Mouse (Mus musculus) liver, embryonic 16.5 days (tissue): ENCODE data around the gene Gm5678. TPM values are rescaled to one million over a fixed set of nuclear protein-coding genes. Genes with fewer than 3 reads are reported as not detected.

Experiments used
- ATAC-seq: fragments of 200-750 bp; cut with Nextera tagmentation; 2 replicates; pipeline ENCODE4 v1.8.0; 2017; ENCODE audit warnings: low read depth, mild to moderate bottlenecking, moderate number of reproducible peaks, moderate library complexity
- H3K27ac ChIP-seq: fragments of 300-500 bp; sonication (generic); 2 replicates; pipeline ENCODE4 v1.5.1; 2014; ENCODE audit warnings: mild to moderate bottlenecking, low read length
- H3K27me3 ChIP-seq: fragments of 300-500 bp; sonication (generic); 2 replicates; pipeline ENCODE4 v1.6.1; 2014; ENCODE audit warnings: low read depth, low read length, mixed read lengths; ENCODE audit not compliant: control insufficient read depth, insufficient read depth
- H3K36me3 ChIP-seq: fragments of 300-500 bp; sonication (generic); 2 replicates; pipeline ENCODE4 v1.6.1; 2014; ENCODE audit warnings: mild to moderate bottlenecking; ENCODE audit not compliant: control insufficient read depth, insufficient read depth
- H3K4me1 ChIP-seq: fragments of 300-500 bp; sonication (generic); 2 replicates; pipeline ENCODE4 v1.6.1; 2014; ENCODE audit warnings: low read depth, low read length, mixed read lengths; ENCODE audit not compliant: control insufficient read depth
- H3K4me2 ChIP-seq: fragments of 300-500 bp; sonication (generic); 2 replicates; pipeline ENCODE4 v1.6.1; 2014; ENCODE audit warnings: low read depth, low read length, mixed read lengths
- H3K4me3 ChIP-seq: fragments of 300-500 bp; sonication (generic); 2 replicates; pipeline ENCODE4 v1.5.1; 2014; ENCODE audit warnings: low read depth, mild to moderate bottlenecking, low read length
- H3K9ac ChIP-seq: fragments of 300-500 bp; sonication (generic); 2 replicates; pipeline ENCODE4 v1.6.1; 2014; ENCODE audit warnings: low read depth, low read length
- H3K9me3 ChIP-seq: fragments of 300-500 bp; sonication (generic); replicated peaks from 2 replicates; pipeline ENCODE4 v1.6.1; 2016; ENCODE audit warnings: low read length; ENCODE audit not compliant: control insufficient read depth
- WGBS: fragments of 180-500 bp; shearing (Covaris S2); extraction: QIAGEN DNeasy Blood & Tissue Kit; methylation state at CpG from one replicate; pipeline ENCODE4 v1.1.7; 2014; ENCODE audit not compliant: insufficient replicate concordance; 5-methylcytosine and 5-hydroxymethylcytosine counted together
- polyA plus RNA-seq: library from polyadenylated mRNA; unstranded; fragments of >200 nt; fragmentation: Nextera tagmentation; extraction: Ambion mirVana; gene quantifications from 2 replicates; pipeline ENCODE4 v1.2.1, GENCODE M21; 2015

Gene Gm5678
- polyA plus RNA-seq, 1 experiment from 2014 or later = not detected

GRCm38 (mm10) chr16:93678206-93678605, 50.3 kb downstream of the Gm5678 start:
- H3K27ac ChIP-seq = no peak overlapping the region
- H3K4me3 ChIP-seq = no peak overlapping the region
- H3K4me2 ChIP-seq = no peak overlapping the region
- no peaks in the 10 kb centered on the region for H3K36me3 ChIP-seq
- H3K9me3 ChIP-seq = no peaks in the 10 kb centered on the region
- 57% methylated on average over 4 of the region's 4 CpGs for WGBS
- H3K9ac ChIP-seq = no peak overlapping the region
- no peak for ATAC-seq
- H3K4me1 ChIP-seq = peaks cover under 1% of the 10 kb centered on the region
- H3K27me3 ChIP-seq = peaks cover 26% of the 10 kb centered on the region

- H3K36me3 ChIP-seq = no peaks in the 10 kb centered on the region
- no peak overlapping the region for H3K27ac ChIP-seq
- no peak overlapping the region for H3K4me2 ChIP-seq
- peaks cover 7% of the 10 kb centered on the region for H3K4me1 ChIP-seq
- WGBS = 55% methylated on average over 9 of the region's 9 CpGs
- ATAC-seq = no peak
- no peak overlapping the region for H3K9ac ChIP-seq
- peaks cover 36% of the 10 kb centered on the region for H3K27me3 ChIP-seq
- no peaks in the 10 kb centered on the region for H3K9me3 ChIP-seq
- no peak overlapping the region for H3K4me3 ChIP-seq
Observed at GRCm38 (mm10) chr16:93679165-93679564, 51.3 kb downstream of the Gm5678 start.

Other genes with a start within 250 kb of the Gm5678 start
- 3.9 and 4.3 TPM in 2 replicates for gene Setd4, start 24.0 kb upstream of the Gm5678 start, polyA plus RNA-seq
- 22.8 and 25.9 TPM in 2 replicates for gene Cbr1, start 22.2 kb upstream of the Gm5678 start, polyA plus RNA-seq
- gene Cbr3, start 55.1 kb downstream of the Gm5678 start, polyA plus RNA-seq = 0.35 and 0.73 TPM in 2 replicates
- gene Dop1b, start 83.8 kb downstream of the Gm5678 start, polyA plus RNA-seq = 17.2 and 21.6 TPM in 2 replicates
- gene Morc3, start 204.0 kb downstream of the Gm5678 start, polyA plus RNA-seq = 15.7 and 16.4 TPM in 2 replicates